Mouse (Mus musculus) thymus, adult 2 months (tissue): ENCODE data around the gene Map2.

Experiments used
- CTCF ChIP-seq: fragments of 200-500 bp; IDR thresholded peaks from 2 replicates; pipeline ENCODE4 v1.5.1; 2012; ENCODE audit warnings: mild to moderate bottlenecking, control low read depth, low read length, moderate library complexity, borderline replicate concordance; ENCODE audit not compliant: control insufficient read depth, poor library complexity, insufficient read depth; ENCODE audit errors: extremely low read depth
- POLR2A ChIP-seq: fragments of 200-500 bp; IDR thresholded peaks from 2 replicates; pipeline ENCODE4 v1.6.1; 2012; ENCODE audit warnings: mild to moderate bottlenecking, low read length, control low read depth, moderate library complexity; ENCODE audit not compliant: control insufficient read depth, poor library complexity, insufficient read depth; ENCODE audit errors: extremely low read depth

- TF ChIP-seq CTCF = no peak
- no peak for TF ChIP-seq POLR2A
These were observed 77.3 kb downstream of the Map2 start for GRCm38 (mm10) chr1:66252333-66252724.
